Mouse (Mus musculus) CH12.LX (cell line): ENCODE data around the gene H1f0. TPM values are rescaled to one million over a fixed set of nuclear protein-coding genes. Genes with fewer than 3 reads are reported as not detected.

Experiments used
- DNase-seq: peaks from one replicate; pipeline ENCODE4 v3.0.0-alpha.2; 2013; ENCODE audit errors: extremely low read depth
- H3K27ac ChIP-seq: 2 replicates; pipeline ENCODE4 v1.5.1; 2012; ENCODE audit warnings: low read depth, mild to moderate bottlenecking, control low read depth, moderate library complexity; ENCODE audit not compliant: insufficient read depth
- H3K27me3 ChIP-seq: replicated peaks from 2 replicates; pipeline ENCODE3; 2012; ENCODE audit warnings: inconsistent platforms
- H3K36me3 ChIP-seq, 2 experiments: replicated peaks in 1 of 2; 2 replicates each; pipeline versions ENCODE3 to v1.6.1; 2012; ENCODE audit warnings: inconsistent platforms in 1 of 2, low read length in 1 of 2, mild to moderate bottlenecking in 1 of 2, mixed read lengths in 1 of 2, moderate library complexity in 1 of 2; ENCODE audit not compliant: control insufficient read depth in 1 of 2, insufficient read depth in 1 of 2
- H3K4me1 ChIP-seq, 2 experiments: 2 replicates each; pipeline ENCODE4 v1.6.1; 2012; ENCODE audit warnings: inconsistent platforms in 1 of 2, moderate library complexity in 1 of 2; ENCODE audit not compliant: insufficient read depth in 2 of 2, control insufficient read depth in 1 of 2
- H3K4me2 ChIP-seq: 2 replicates; pipeline ENCODE4 v1.6.1; 2012; ENCODE audit warnings: low read depth, mild to moderate bottlenecking, control low read depth; ENCODE audit not compliant: poor library complexity, insufficient read depth, severe bottlenecking
- H3K4me3 ChIP-seq, 3 experiments: fragments of 150-350 bp in 1 of 3; sonication (generic) in 1 of 3; replicated peaks in 1 of 3; 2 replicates each; pipeline versions ENCODE3 to v1.5.1; 2011 to 2012; ENCODE audit warnings: low read depth in 2 of 3, low read length in 2 of 3, mild to moderate bottlenecking in 2 of 3, moderate library complexity in 2 of 3, control low read depth in 1 of 3, improper control_type of control experiment in 1 of 3, inconsistent platforms in 1 of 3, mixed read lengths in 1 of 3; ENCODE audit not compliant: poor library complexity in 1 of 3
- H3K79me2 ChIP-seq: replicated peaks from 2 replicates; pipeline ENCODE4 v1.6.1; 2012; ENCODE audit warnings: mild to moderate bottlenecking, moderate library complexity; ENCODE audit not compliant: control insufficient read depth, poor library complexity, insufficient read depth, severe bottlenecking; ENCODE audit errors: extremely low read depth
- H3K9ac ChIP-seq: 2 replicates; pipeline ENCODE4 v1.6.1; 2012; ENCODE audit warnings: low read depth, mild to moderate bottlenecking, control low read depth, moderate library complexity; ENCODE audit not compliant: insufficient read depth
- H3K9me3 ChIP-seq: replicated peaks from 2 replicates; pipeline ENCODE3; 2012; ENCODE audit warnings: low read length, inconsistent platforms, mixed read lengths
- CHD2 ChIP-seq: IDR thresholded peaks from 2 replicates; pipeline ENCODE4 v1.6.1; 2011; ENCODE audit warnings: low read length, improper control_type of control experiment
- CTCF ChIP-seq, 2 experiments: IDR thresholded peaks in 1 of 2; conservative IDR thresholded peaks in 1 of 2; 2 replicates each; pipeline ENCODE4 v1.5.1; 2011 to 2012; ENCODE audit warnings: low read depth in 2 of 2, low read length in 2 of 2, improper control_type of control experiment in 1 of 2, inconsistent platforms in 1 of 2, mild to moderate bottlenecking in 1 of 2, moderate library complexity in 1 of 2
- E2F4 ChIP-seq: IDR thresholded peaks from 2 replicates; pipeline ENCODE4 v1.6.1; 2011; ENCODE audit warnings: low read depth, low read length, improper control_type of control experiment; ENCODE audit not compliant: insufficient replicate concordance
- ELF1 ChIP-seq: IDR thresholded peaks from 2 replicates; pipeline ENCODE4 v1.6.1; 2014; ENCODE audit warnings: low read depth, mild to moderate bottlenecking, inconsistent platforms, low read length, improper control_type of control experiment
- EP300 ChIP-seq: IDR thresholded peaks from 2 replicates; pipeline ENCODE4 v1.6.1; 2011; ENCODE audit warnings: low read length, improper control_type of control experiment
- GABPA ChIP-seq: IDR thresholded peaks from 2 replicates; pipeline ENCODE4 v1.6.1; 2012; ENCODE audit warnings: low read depth, low read length, improper control_type of control experiment, inconsistent platforms; ENCODE audit not compliant: insufficient replicate concordance
- JUN ChIP-seq: IDR thresholded peaks from 2 replicates; pipeline ENCODE4 v1.6.1; 2011; ENCODE audit warnings: low read depth, mild to moderate bottlenecking, low read length, improper control_type of control experiment, moderate library complexity; ENCODE audit not compliant: insufficient read depth
- JUND ChIP-seq: conservative IDR thresholded peaks from 2 replicates; pipeline ENCODE4 v1.6.1; 2011; ENCODE audit warnings: low read depth, low read length, improper control_type of control experiment
- KAT2A ChIP-seq: IDR thresholded peaks from 2 replicates; pipeline ENCODE4 v1.6.1; 2012; ENCODE audit warnings: low read length, improper control_type of control experiment, inconsistent platforms; ENCODE audit not compliant: insufficient replicate concordance
- MAX ChIP-seq: IDR thresholded peaks from 2 replicates; pipeline ENCODE4 v1.6.1; 2011; ENCODE audit warnings: low read length, improper control_type of control experiment
- MAZ ChIP-seq: IDR thresholded peaks from 2 replicates; pipeline ENCODE4 v1.6.1; 2012; ENCODE audit warnings: low read depth, mild to moderate bottlenecking, inconsistent platforms, low read length, improper control_type of control experiment, moderate library complexity
- NRF1 ChIP-seq: IDR thresholded peaks from 2 replicates; pipeline ENCODE4 v1.6.1; 2014; ENCODE audit warnings: low read depth, mild to moderate bottlenecking, inconsistent platforms, low read length, improper control_type of control experiment, moderate library complexity
- POLR2AphosphoS2 ChIP-seq: IDR thresholded peaks from 2 replicates; pipeline ENCODE4 v1.6.1; 2011; ENCODE audit warnings: low read depth, low read length, improper control_type of control experiment
- RCOR1 ChIP-seq: conservative IDR thresholded peaks from 2 replicates; pipeline ENCODE4 v1.6.1; 2012; ENCODE audit warnings: low read depth, mild to moderate bottlenecking, inconsistent platforms, low read length, improper control_type of control experiment
- SMC3 ChIP-seq: IDR thresholded peaks from 2 replicates; pipeline ENCODE4 v1.6.1; 2011; ENCODE audit warnings: low read depth, low read length, improper control_type of control experiment
- TBP ChIP-seq: conservative IDR thresholded peaks from 2 replicates; pipeline ENCODE4 v1.6.1; 2011; ENCODE audit warnings: low read depth, low read length, improper control_type of control experiment
- UBTF ChIP-seq: IDR thresholded peaks from 2 replicates; pipeline ENCODE4 v1.6.1; 2012; ENCODE audit warnings: low read depth, mild to moderate bottlenecking, inconsistent platforms, low read length, improper control_type of control experiment, moderate library complexity
- ZKSCAN1 ChIP-seq: IDR thresholded peaks from 2 replicates; pipeline ENCODE4 v1.6.1; 2012; ENCODE audit warnings: low read depth, inconsistent platforms, low read length, improper control_type of control experiment, borderline replicate concordance
- dilution Hi-C: fragments of 300-500 bp; cut with MboI; formaldehyde crosslinking; loops from 2 replicates; pipeline ENCODE4 v1.14.3; 2020; ENCODE audit warnings: low sequenced_read_pairs; ENCODE audit not compliant: extremely low pct_unique_long_range_greater_than_20kb, extremely low pct_ligation_motif_present
- in situ Hi-C: fragments of 300-500 bp; cut with MboI; formaldehyde crosslinking; loops from 3 replicates; pipeline ENCODE4 v1.14.3; 2019; ENCODE audit warnings: low sequenced_read_pairs, low pct_ligation_motif_present, low pct_unique_long_range_greater_than_20kb, mixed read lengths
- polyA plus RNA-seq: library from polyadenylated mRNA; unstranded; fragments of >175 nt; gene quantifications from 2 replicates; pipeline ENCODE4 v1.2.1, GENCODE M21; 2012; ENCODE audit warnings: low read depth; ENCODE audit not compliant: insufficient read length
- total RNA-seq, 2 experiments: library from RNA; depleted of rRNA; stranded (reverse); fragments of 300-350 nt in 1 of 2; fragments of >200 nt in 1 of 2; gene quantifications; 2 replicates each; pipeline ENCODE4 v1.2.3; 2012 to 2014

Gene H1f0
- total and polyA plus RNA-seq, 3 experiments: 11.9 to 100 (median 15.9) TPM

GRCm38 (mm10) chr15:79067631-79068030 is 39.4 kb downstream of the H1f0 start:
- H3K36me3 ChIP-seq: no peaks in the 10 kb centered on the region
- H3K9ac ChIP-seq: no peak overlapping the region
- no peak for DNase-seq
- no peak overlapping the region for H3K27ac ChIP-seq
- peaks cover 9% of the 10 kb centered on the region for H3K9me3 ChIP-seq
- H3K4me3 ChIP-seq: no peak overlapping the region
- peak; percentile 92 for TF ChIP-seq JUND
- TF ChIP-seq MAX: no peak
- TF ChIP-seq ZKSCAN1: no peak
- TF ChIP-seq RCOR1: no peak
- TF ChIP-seq EP300: peak; percentile 66
- TF ChIP-seq TBP: no peak
- peak; percentile 87 for TF ChIP-seq JUN
- peaks cover 20 to 63% of the 10 kb centered on the region in 2 experiments for H3K4me1 ChIP-seq
- no peaks in the 10 kb centered on the region for H3K27me3 ChIP-seq
- H3K4me2 ChIP-seq: no peak overlapping the region
- dilution Hi-C loops: no loop called here
- H3K79me2 ChIP-seq: no peaks in the 10 kb centered on the region
- in situ Hi-C loops: no loop called here

- Histone ChIP-seq H3K27me3 (no peaks in the 10 kb centered on the region), H3K27ac (no peak overlapping the region), H3K36me3 (no peaks in the 10 kb centered on the region), H3K9ac (no peak overlapping the region), H3K4me2 (no peak overlapping the region), H3K9me3 (peaks cover 9% of the 10 kb centered on the region), H3K4me3 (no peak overlapping the region), H3K79me2 (no peaks in the 10 kb centered on the region), H3K4me1 (peaks cover 20 to 66% of the 10 kb centered on the region in 2 experiments)
- TF ChIP-seq KAT2A (no peak), E2F4 (no peak), NRF1 (no peak), UBTF (no peak), CTCF (conservative IDR thresholded peaks at IDR 0.05 in 1 of 2, IDR thresholded peaks at IDR 0.05 in 1 of 2; ENCODE audit: low read depth in 2 of 2, low read length in 2 of 2) (no peak), MAZ (no peak), SMC3 (no peak), ELF1 (no peak), CHD2 (no peak), GABPA (no peak), POLR2AphosphoS2 (no peak)
- dilution Hi-C loops (no loop called here), in situ Hi-C loops (no loop called here)
- DNase-seq: no peak
These were observed 40.2 kb downstream of the H1f0 start for GRCm38 (mm10) chr15:79068416-79068815.
